Mouse (Mus musculus) hindbrain, embryonic 11.5 days (tissue): ENCODE measurements at regions not wholly inside any gene's neighbourhood (a gene's known extent, or its start where the extent isn't known, plus 50 kb on each side); places are given as distances from the start of the nearest gene placed in this dataset.

ENCODE experiments used
- ATAC-seq: fragments of 200-750 bp; cut with Nextera tagmentation; 2 replicates; pipeline ENCODE4 v1.8.0; 2017; ENCODE audit warnings: mild to moderate bottlenecking, moderate TSS enrichment, moderate library complexity; ENCODE audit not compliant: low FRiP score
- DNase-seq: peaks from one replicate; pipeline ENCODE4 v3.0.0-alpha.2; 2015; ENCODE audit warnings: low spot score
- H3K27ac ChIP-seq: fragments of 300-500 bp; sonication (generic); 2 replicates; pipeline ENCODE4 v1.5.1; 2014; ENCODE audit warnings: mild to moderate bottlenecking, low read depth, low read length
- H3K27me3 ChIP-seq: fragments of 300-500 bp; sonication (generic); 2 replicates; pipeline ENCODE4 v1.6.1; 2014; ENCODE audit warnings: mild to moderate bottlenecking, low read length, moderate library complexity, mixed read lengths; ENCODE audit not compliant: control insufficient read depth, insufficient read depth
- H3K36me3 ChIP-seq: fragments of 300-500 bp; sonication (generic); 2 replicates; pipeline ENCODE4 v1.6.1; 2014; ENCODE audit warnings: mild to moderate bottlenecking, low read length, moderate library complexity, mixed read lengths; ENCODE audit not compliant: control insufficient read depth, insufficient read depth
- H3K4me1 ChIP-seq: fragments of 300-500 bp; sonication (generic); replicated peaks from 2 replicates; pipeline ENCODE4 v1.6.1; 2014; ENCODE audit warnings: low read length, mixed read lengths; ENCODE audit not compliant: control insufficient read depth, insufficient read depth
- H3K4me2 ChIP-seq: fragments of 300-500 bp; sonication (generic); replicated peaks from 2 replicates; pipeline ENCODE4 v1.6.1; 2014; ENCODE audit warnings: mild to moderate bottlenecking, low read depth, low read length
- H3K4me3 ChIP-seq: fragments of 300-500 bp; sonication (generic); 2 replicates; pipeline ENCODE4 v1.5.1; 2014; ENCODE audit warnings: low read depth, low read length
- H3K9ac ChIP-seq: fragments of 300-500 bp; sonication (generic); 2 replicates; pipeline ENCODE4 v1.6.1; 2014; ENCODE audit warnings: low read depth, low read length
- H3K9me3 ChIP-seq: fragments of 300-500 bp; sonication (generic); 2 replicates; pipeline ENCODE4 v1.6.1; 2016; ENCODE audit warnings: low read length; ENCODE audit not compliant: control insufficient read depth
- WGBS: fragments of 180-500 bp; shearing (Covaris S2); extraction: QIAGEN DNeasy Blood & Tissue Kit; methylation state at CpG from one replicate; pipeline ENCODE4 v1.1.7; 2014; 5-methylcytosine and 5-hydroxymethylcytosine counted together

DNA sequence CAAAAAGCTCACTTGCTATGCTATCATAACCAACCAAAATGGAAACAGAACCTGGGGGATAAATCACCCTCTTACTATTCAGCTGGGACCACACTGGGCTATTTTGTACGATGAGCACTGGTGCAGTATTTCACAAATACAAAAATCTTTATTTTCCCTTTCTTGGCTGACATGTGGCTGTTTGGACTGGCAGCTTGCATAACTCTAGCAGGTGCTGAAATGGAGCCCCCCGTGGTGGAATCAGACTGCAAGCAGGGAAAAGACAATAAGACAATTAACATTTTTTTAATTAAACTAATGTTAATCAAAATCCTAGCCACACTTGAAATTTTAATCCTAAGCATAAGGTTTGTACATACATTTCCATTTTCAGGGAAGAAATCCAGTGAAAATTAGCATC is 196.4 kb upstream of the Irx5 start:
- 63% methylated on average over 2 of the region's 2 CpGs for WGBS

DNA sequence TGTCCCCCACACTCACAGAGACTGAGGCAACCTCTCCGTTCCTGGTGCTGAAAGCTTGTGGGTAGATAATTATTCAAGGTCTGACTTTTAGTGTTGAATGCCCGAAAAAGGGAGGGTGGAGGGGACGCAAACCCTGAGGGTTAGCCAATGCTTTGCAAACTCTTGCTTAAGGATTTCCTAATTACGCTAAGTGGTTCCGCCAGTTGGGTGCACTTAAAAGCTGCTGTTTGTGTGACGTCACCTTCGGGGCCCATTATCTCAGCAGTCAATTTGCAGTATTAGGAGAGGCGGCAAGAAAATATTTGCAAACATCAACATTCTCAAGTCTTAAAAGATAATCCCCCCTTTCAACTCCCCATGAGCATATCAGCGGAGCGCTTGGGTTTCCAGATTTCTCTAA is 199.2 kb upstream of the Irx5 start:
- Histone ChIP-seq H3K4me2 (no peak overlapping the region), H3K27me3 (no peaks in the 10 kb centered on the region), H3K9me3 (peaks cover 3% of the 10 kb centered on the region; the same call in 1 of the 2 replicates), H3K4me1 (no peaks in the 10 kb centered on the region), H3K27ac (no peak overlapping the region), H3K9ac (no peak overlapping the region), H3K36me3 (no peaks in the 10 kb centered on the region), H3K4me3 (no peak overlapping the region)
- DNase-seq (no peak), ATAC-seq (no peak)
- 57% methylated on average over 10 of the region's 10 CpGs for whole genome bisulfite sequencing

More for the DNA sequence above, 196.4 kb upstream of the Irx5 start:
- ATAC-seq, result no peak
- Histone ChIP-seq H3K36me3 (no peaks in the 10 kb centered on the region), H3K27ac (no peak overlapping the region), H3K4me1 (no peaks in the 10 kb centered on the region), H3K27me3 (no peaks in the 10 kb centered on the region), H3K9me3 (peaks cover 3% of the 10 kb centered on the region; the same call in 1 of the 2 replicates), H3K4me2 (no peak overlapping the region), H3K4me3 (no peak overlapping the region), H3K9ac (no peak overlapping the region)
- DNase-seq, result no peak

DNA sequence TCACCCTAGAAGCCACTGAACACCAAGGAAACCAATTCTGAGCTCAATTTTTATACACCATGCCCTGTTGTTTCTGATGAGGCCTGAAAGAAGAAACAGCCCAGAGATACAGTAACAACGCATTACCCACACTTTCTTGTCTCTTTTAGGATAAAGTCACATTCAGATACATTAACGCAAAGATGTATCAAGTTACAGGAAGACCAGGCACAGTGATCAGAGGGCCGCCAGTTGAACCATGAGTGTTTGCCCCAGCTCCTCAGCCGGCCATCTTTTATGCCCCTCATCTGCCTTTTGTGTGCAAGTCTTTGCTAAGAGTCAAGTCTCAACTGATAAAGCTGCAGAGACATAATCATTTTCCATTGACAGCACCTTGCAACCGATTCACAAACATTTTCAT is 204.9 kb upstream of the Irx5 start:
- no peaks in the 10 kb centered on the region for H3K9me3 ChIP-seq
- H3K27me3 ChIP-seq, result no peaks in the 10 kb centered on the region
- ATAC-seq, result no peak
- no peak overlapping the region for H3K4me2 ChIP-seq
- H3K4me3 ChIP-seq, result no peak overlapping the region
- H3K36me3 ChIP-seq, result no peaks in the 10 kb centered on the region
- H3K4me1 ChIP-seq, result no peaks in the 10 kb centered on the region
- no peak overlapping the region for H3K9ac ChIP-seq
- WGBS, result 85% methylated on average over 5 of the region's 5 CpGs
- no peak overlapping the region for H3K27ac ChIP-seq
- no peak for DNase-seq

- H3K27ac ChIP-seq, result no peak overlapping the region
- DNase-seq (no peak), ATAC-seq (no peak)
- H3K4me3 ChIP-seq, result no peak overlapping the region
- no peak overlapping the region for H3K9ac ChIP-seq
- no peak overlapping the region for H3K4me2 ChIP-seq
- H3K27me3 ChIP-seq, result no peaks in the 10 kb centered on the region
- peaks cover 2% of the 10 kb centered on the region; the same call in 1 of the 2 replicates for H3K9me3 ChIP-seq
- H3K4me1 ChIP-seq, result no peaks in the 10 kb centered on the region
- 92% methylated on average over 3 of the region's 3 CpGs for WGBS
- H3K36me3 ChIP-seq, result no peaks in the 10 kb centered on the region
These were observed 209.8 kb upstream of the Irx5 start for GRCm38 (mm10) chr8:92147672-92148071.

GRCm38 (mm10) chr8:92137091-92137882 is 220.1 kb upstream of the Irx5 start:
- Histone ChIP-seq H3K4me2 (no peak overlapping the region), H3K9me3 (no peaks in the 10 kb centered on the region), H3K9ac (no peak overlapping the region), H3K27me3 (peaks cover 2% of the 10 kb centered on the region; the same call in 1 of the 2 replicates), H3K36me3 (no peaks in the 10 kb centered on the region), H3K27ac (peak overlapping the region; percentile 20; the same call in 1 of the 2 replicates), H3K4me3 (no peak overlapping the region), H3K4me1 (peaks cover 4% of the 10 kb centered on the region; the same call in 1 of the 2 replicates)
- no peak for ATAC-seq
- WGBS, result 18% methylated on average over 17 of the region's 17 CpGs
- DNase-seq, result peak; percentile 48

DNA sequence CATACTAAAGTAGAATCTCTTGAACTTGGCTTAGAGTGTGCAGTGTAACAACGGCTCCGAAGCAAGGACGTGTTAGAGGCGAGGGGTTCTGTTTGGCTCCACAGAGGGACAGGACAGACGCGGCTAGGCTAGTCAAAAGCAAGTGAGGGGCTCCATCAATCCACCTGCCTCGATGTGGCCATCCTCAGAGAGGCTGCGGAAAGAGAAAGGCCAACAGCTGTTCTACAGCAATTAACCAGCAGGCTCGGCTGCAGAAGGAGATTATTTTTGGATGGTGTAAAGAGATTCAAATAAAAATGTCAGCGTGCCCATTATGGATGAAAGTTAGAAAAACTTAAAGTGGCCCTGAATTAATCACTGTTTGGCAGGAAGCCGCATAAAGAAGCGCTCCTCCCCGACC is 221.0 kb upstream of the Irx5 start:
- Histone ChIP-seq H3K27ac (peak overlapping the region; percentile 36; the same call in 1 of the 2 replicates), H3K27me3 (peaks cover 2% of the 10 kb centered on the region; the same call in 1 of the 2 replicates), H3K9ac (no peak overlapping the region), H3K4me3 (no peak overlapping the region), H3K4me2 (no peak overlapping the region; the same call in 1 of the 2 replicates), H3K9me3 (no peaks in the 10 kb centered on the region), H3K36me3 (no peaks in the 10 kb centered on the region), H3K4me1 (peaks cover 4% of the 10 kb centered on the region; the same call in 1 of the 2 replicates)
- DNase-seq, result peak; percentile 39
- ATAC-seq, result no peak
- 15% methylated on average over 13 of the region's 13 CpGs for WGBS

GRCm38 (mm10) chr8:92134434-92134833 is 223.0 kb upstream of the Irx5 start:
- Histone ChIP-seq H3K4me1 (peaks cover 4% of the 10 kb centered on the region; the same call in 1 of the 2 replicates), H3K9me3 (no peaks in the 10 kb centered on the region), H3K27ac (no peak overlapping the region), H3K27me3 (peaks cover 2% of the 10 kb centered on the region; the same call in 1 of the 2 replicates), H3K36me3 (no peaks in the 10 kb centered on the region), H3K9ac (no peak overlapping the region), H3K4me3 (no peak overlapping the region), H3K4me2 (no peak overlapping the region)
- 8% methylated on average over 5 of the region's 5 CpGs for WGBS
- peak; percentile 79 for DNase-seq
- ATAC-seq, result peak; percentile 64

DNA sequence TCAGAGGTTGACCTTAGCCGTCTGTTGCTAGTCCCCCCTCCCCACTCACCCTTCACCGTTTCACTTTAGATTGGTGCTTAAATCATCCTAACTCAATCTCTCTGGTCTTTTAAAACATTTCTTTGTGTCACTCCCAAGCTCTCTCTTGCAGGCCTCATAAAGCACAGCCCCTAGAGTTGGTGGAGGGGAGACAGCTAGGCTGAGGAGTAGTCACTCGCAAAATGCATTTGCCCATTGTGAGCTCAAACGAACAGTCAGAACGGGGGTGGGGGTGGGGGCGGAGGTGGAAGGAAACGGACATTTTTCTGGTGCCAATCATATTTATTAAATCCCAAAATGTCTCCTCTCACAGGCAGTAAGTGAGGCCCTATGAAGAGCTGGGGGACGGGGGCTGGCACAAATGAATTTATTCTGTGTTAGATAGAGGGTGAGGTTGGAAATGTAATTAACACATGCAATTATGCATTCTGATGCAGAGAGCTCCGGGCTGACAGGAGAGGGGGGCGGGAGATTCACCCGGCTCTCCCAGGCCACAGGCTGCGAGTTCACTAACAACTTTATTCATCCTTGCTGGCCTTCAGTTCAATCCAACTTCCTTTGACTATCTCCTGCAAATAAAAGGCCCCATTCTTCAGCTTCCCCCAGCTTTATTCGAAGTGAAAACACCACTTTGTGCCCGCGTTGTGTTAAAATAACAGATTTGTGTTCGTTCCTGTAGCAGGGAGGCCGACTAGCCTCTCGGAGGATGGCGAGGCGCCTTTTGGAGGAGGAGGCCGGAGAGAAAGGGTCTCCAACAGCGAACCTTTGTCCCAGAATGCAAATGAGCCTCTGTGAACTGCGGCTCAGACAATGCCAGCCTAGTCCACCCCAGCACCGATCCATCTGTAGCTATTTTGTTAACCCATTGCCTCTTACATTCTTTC is 223.7 kb upstream of the Irx5 start:
- H3K36me3 ChIP-seq, result no peaks in the 10 kb centered on the region
- H3K4me3 ChIP-seq, result no peak overlapping the region
- peak; percentile 86 for DNase-seq
- peaks cover 4% of the 10 kb centered on the region; the same call in 1 of the 2 replicates for H3K4me1 ChIP-seq
- H3K9me3 ChIP-seq, result no peaks in the 10 kb centered on the region
- ATAC-seq, result peak; percentile 90
- 2% methylated on average over 24 of the region's 24 CpGs for WGBS
- peak overlapping the region; percentile 23; the same call in 1 of the 2 replicates for H3K4me2 ChIP-seq
- peak overlapping the region; percentile 88 for H3K27ac ChIP-seq
- peaks cover 2% of the 10 kb centered on the region; the same call in 1 of the 2 replicates for H3K27me3 ChIP-seq
- 0 out of 2 replicates have a peak overlapping the region, but pooled peaks have one; percentile 23 for H3K9ac ChIP-seq
